Mouse (Mus musculus) monocyte, adult 2 months (primary cell): ENCODE data around the gene H1fx.
"Not testable (repeated sequence)": the region's sequence is repeated elsewhere in the genome, so short reads cannot be mapped to it uniquely, and the experiment has no call there.

Experiments used
- DNase-seq, 2 experiments: peaks; one replicate each; pipeline ENCODE4 v3.0.0; 2022; ENCODE audit warnings: low spot score in 2 of 2, low read depth in 1 of 2

Gene H1fx

GRCm38 (mm10) chr6:87981030-87981485 is 379 bp downstream of the H1fx start:
- no peak for DNase-seq

GRCm38 (mm10) chr6:87980374-87981029 is 935 bp downstream of the H1fx start:
- DNase-seq = no peak

DNA sequence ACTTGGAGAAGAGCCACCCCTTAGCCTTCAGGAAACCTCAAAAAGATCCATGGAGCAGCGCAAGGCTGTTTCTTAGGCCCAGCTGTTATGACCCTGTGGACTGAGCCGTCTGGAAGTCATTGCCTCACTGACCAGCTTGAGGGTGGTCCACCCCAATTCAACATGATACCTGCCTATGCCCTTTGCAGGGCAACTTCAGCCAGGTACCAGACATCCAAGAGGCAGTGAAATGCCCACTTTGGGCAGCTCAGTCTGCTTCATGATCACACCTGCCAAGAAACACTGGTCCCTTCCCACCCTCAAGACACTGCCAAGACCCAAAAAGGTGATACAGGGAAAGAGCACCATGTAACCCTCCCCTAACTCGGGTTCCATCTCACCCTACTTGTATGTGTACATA is 1.7 kb downstream of the H1fx start:
- no peak for DNase-seq

GRCm38 (mm10) chr6:87970041-87970440 is 11.4 kb downstream of the H1fx start:
- DNase-seq = no peak

DNA sequence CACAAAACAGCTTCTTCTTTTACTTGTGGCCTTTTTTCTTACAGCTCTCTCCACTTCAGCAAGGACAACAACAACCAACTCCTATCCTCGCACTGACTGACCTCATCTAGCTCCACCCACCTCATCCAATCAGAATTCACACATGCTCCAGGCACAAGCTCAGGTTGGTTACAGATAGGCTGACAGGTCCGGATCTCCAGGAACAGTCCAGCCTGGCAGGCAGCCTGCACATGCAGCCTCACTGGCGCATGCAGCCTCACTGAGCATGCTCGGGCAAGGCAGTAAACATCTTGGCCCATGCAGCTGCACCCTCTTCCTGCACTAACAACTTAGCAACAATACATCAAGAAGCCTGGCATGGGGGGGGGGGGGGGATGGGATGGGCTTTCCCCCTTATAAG is 19.0 kb downstream of the H1fx start:
- not testable (repeated sequence) for DNase-seq

DNA sequence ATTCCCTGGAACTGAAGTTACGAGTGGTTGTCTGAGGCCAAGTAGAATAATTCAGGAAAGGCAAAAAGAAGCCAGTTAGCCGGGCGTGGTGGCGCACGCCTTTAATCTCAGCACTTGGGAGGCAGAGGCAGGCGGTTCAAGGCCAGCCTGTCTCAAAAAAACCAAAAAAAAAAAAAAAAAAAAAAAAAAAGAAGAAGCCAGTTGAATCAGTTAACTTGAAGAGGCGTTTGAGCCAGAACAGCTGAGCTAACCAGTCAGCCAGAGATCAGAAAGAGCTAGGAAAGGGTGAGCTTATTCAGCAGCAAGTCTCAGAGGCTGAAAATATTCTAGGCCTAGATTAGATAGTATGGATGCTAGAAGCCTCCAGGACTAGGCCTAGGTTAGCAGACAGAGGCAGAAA is 39.3 kb downstream of the H1fx start:
- no peak for DNase-seq

DNA sequence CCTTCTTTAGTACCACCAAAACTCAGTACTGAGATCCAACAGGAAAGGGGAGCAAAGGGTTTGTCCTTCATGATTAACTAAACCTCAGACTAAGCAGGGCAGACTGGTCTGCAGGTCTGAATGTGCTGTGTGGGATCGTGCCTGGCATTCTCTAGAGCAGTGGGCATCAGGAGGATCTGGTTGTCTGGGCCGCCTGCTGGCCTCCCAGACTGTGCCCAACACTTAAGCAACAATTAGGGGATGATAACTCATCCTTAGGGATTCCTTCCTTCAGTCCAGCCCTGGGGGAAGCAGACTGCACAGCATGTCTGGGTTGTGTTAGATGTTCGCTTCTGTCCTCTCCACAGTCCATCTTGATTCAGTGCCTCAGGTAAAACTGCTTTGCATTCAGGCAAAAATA is 42.5 kb downstream of the H1fx start:
- DNase-seq = no peak

GRCm38 (mm10) chr6:87937178-87937788 is 44.2 kb downstream of the H1fx start:
- DNase-seq = no peak

- no peak for DNase-seq
Measured at GRCm38 (mm10) chr6:87935037-87935436, 46.4 kb downstream of the H1fx start.
